Mouse (Mus musculus) cerebellum, adult 2 months (tissue): Measurements from ENCODE around the gene 1190007I07Rik.

Experiments
- CTCF ChIP-seq: fragments of 200-500 bp; IDR thresholded peaks from 2 replicates; pipeline ENCODE4 v1.5.1; 2011; ENCODE audit warnings: low read depth, mild to moderate bottlenecking, control low read depth, low read length, moderate library complexity, borderline replicate concordance; ENCODE audit not compliant: insufficient read depth
- POLR2A ChIP-seq: fragments of 200-500 bp; IDR thresholded peaks from 2 replicates; pipeline ENCODE4 v1.6.1; 2011; ENCODE audit warnings: low read length, control low read depth, borderline replicate concordance; ENCODE audit not compliant: insufficient read depth

- no peak for TF ChIP-seq CTCF
- no peak for TF ChIP-seq POLR2A
Observed at GRCm38 (mm10) chr10:82634348-82634747, 11.3 kb upstream of the 1190007I07Rik start.
